Mouse (Mus musculus) induced T-regulatory cell, adult 2 months (primary cell): ENCODE data around the gene Nppa.
A peak's percentile ranks its signal among the peaks of the same experiment; 100 is the strongest.
"Not testable (repeated sequence)": the region's sequence is repeated elsewhere in the genome, so short reads cannot be mapped to it uniquely, and the experiment has no call there.

Experiments used
- DNase-seq: peaks from one replicate; pipeline ENCODE4 v3.0.0-alpha.2; 2012; ENCODE audit warnings: low read depth

Nppa gene

GRCm38 (mm10) chr4:148011332-148011731 is 10.8 kb downstream of the Nppa start:
- no peak for DNase-seq

GRCm38 (mm10) chr4:148012216-148012615 is 11.7 kb downstream of the Nppa start:
- DNase-seq, result no peak

- DNase-seq, result peak; percentile 13
Measured at GRCm38 (mm10) chr4:148015418-148015817, 14.9 kb downstream of the Nppa start.

GRCm38 (mm10) chr4:148016981-148017380 is 16.5 kb downstream of the Nppa start:
- DNase-seq, result no peak

- no peak for DNase-seq
Measured at GRCm38 (mm10) chr4:148018410-148018809, 17.9 kb downstream of the Nppa start.

GRCm38 (mm10) chr4:148024003-148024402 is 23.5 kb downstream of the Nppa start:
- DNase-seq, result no peak

- no peak for DNase-seq
Measured at GRCm38 (mm10) chr4:148029297-148029696, 28.8 kb downstream of the Nppa start.

- DNase-seq, result no peak
Measured at GRCm38 (mm10) chr4:148030506-148030905, 30.0 kb downstream of the Nppa start.

- DNase-seq, result peak; percentile 86
Measured at GRCm38 (mm10) chr4:148033858-148034410, 33.4 kb downstream of the Nppa start.

- DNase-seq, result no peak
Measured at GRCm38 (mm10) chr4:148035440-148035839, 34.9 kb downstream of the Nppa start.

GRCm38 (mm10) chr4:148038079-148038599 is 37.6 kb downstream of the Nppa start:
- DNase-seq, result no peak

- peak; percentile 99 for DNase-seq
Measured at GRCm38 (mm10) chr4:148038600-148039253, 38.2 kb downstream of the Nppa start, which contains the start of the genes Clcn6 and Mthfr. Gene Clcn6 (minus strand): TSS chr4:148038821. Gene Mthfr (plus strand): TSS chr4:148039077.

GRCm38 (mm10) chr4:148039254-148040028 is 38.9 kb downstream of the Nppa start:
- no peak for DNase-seq

GRCm38 (mm10) chr4:148040029-148040830 is 39.7 kb downstream of the Nppa start:
- DNase-seq, result peak; percentile 24

- DNase-seq, result peak; percentile 64
Measured at GRCm38 (mm10) chr4:148040933-148041610, 40.5 kb downstream of the Nppa start.

- peak; percentile 67 for DNase-seq
Measured at GRCm38 (mm10) chr4:148041611-148042191, 41.2 kb downstream of the Nppa start.

GRCm38 (mm10) chr4:148043327-148043726 is 42.8 kb downstream of the Nppa start:
- not testable (repeated sequence) for DNase-seq

GRCm38 (mm10) chr4:148044113-148044512 is 43.6 kb downstream of the Nppa start:
- DNase-seq, result no peak

GRCm38 (mm10) chr4:148046450-148047031 is 46.0 kb downstream of the Nppa start:
- DNase-seq, result no peak

- not testable (repeated sequence) for DNase-seq
Measured at GRCm38 (mm10) chr4:148050396-148050914, 49.9 kb downstream of the Nppa start.
